Mouse (Mus musculus) heart, embryonic 16.5 days (tissue): ENCODE data around the gene Gm10134. TPM values are rescaled to one million over a fixed set of nuclear protein-coding genes. Genes with fewer than 3 reads are reported as not detected.
A peak's percentile ranks its signal among the peaks of the same experiment; 100 is the strongest.

Experiments
- ATAC-seq: fragments of 200-750 bp; cut with Nextera tagmentation; replicated peaks from 2 replicates; pipeline ENCODE4 v1.8.0; 2017; ENCODE audit warnings: moderate number of reproducible peaks; ENCODE audit not compliant: insufficient read depth, low FRiP score; ENCODE audit errors: extremely low read depth
- H3K27ac ChIP-seq: fragments of 300-500 bp; sonication (generic); 2 replicates; pipeline ENCODE4 v1.5.1; 2014; ENCODE audit warnings: mild to moderate bottlenecking, low read length, control low read depth, moderate library complexity
- H3K27me3 ChIP-seq: fragments of 300-500 bp; sonication (generic); 2 replicates; pipeline ENCODE4 v1.6.1; 2014; ENCODE audit warnings: low read length, mixed read lengths; ENCODE audit not compliant: control insufficient read depth, insufficient read depth
- H3K36me3 ChIP-seq: fragments of 300-500 bp; sonication (generic); 2 replicates; pipeline ENCODE4 v1.6.1; 2014; ENCODE audit not compliant: control insufficient read depth, insufficient read depth
- H3K4me1 ChIP-seq: fragments of 300-500 bp; sonication (generic); 2 replicates; pipeline ENCODE4 v1.6.1; 2014; ENCODE audit warnings: low read length, mixed read lengths; ENCODE audit not compliant: control insufficient read depth, insufficient read depth
- H3K4me2 ChIP-seq: fragments of 300-500 bp; sonication (generic); 2 replicates; pipeline ENCODE4 v1.6.1; 2014; ENCODE audit warnings: low read depth, mild to moderate bottlenecking, control low read depth, low read length
- H3K4me3 ChIP-seq: fragments of 300-500 bp; sonication (generic); 2 replicates; pipeline ENCODE4 v1.5.1; 2014; ENCODE audit warnings: mild to moderate bottlenecking, control low read depth, low read length
- H3K9ac ChIP-seq: fragments of 300-500 bp; sonication (generic); 2 replicates; pipeline ENCODE4 v1.6.1; 2014; ENCODE audit warnings: low read length, control low read depth
- H3K9me3 ChIP-seq: fragments of 300-500 bp; sonication (generic); replicated peaks from 2 replicates; pipeline ENCODE4 v1.6.1; 2016; ENCODE audit warnings: low read length; ENCODE audit not compliant: control insufficient read depth
- WGBS: fragments of 180-500 bp; shearing (Covaris S2); extraction: QIAGEN DNeasy Blood & Tissue Kit; methylation state at CpG from one replicate; pipeline ENCODE4 v1.1.7; 2014; 5-methylcytosine and 5-hydroxymethylcytosine counted together
- polyA plus RNA-seq: library from polyadenylated mRNA; unstranded; fragments of >200 nt; fragmentation: Nextera tagmentation; extraction: Ambion mirVana; gene quantifications from 2 replicates; pipeline ENCODE4 v1.2.1, GENCODE M21; 2015

The Gm10134 gene
- polyA plus RNA-seq, 1 experiment from 2014 or later, result 1.4 TPM

DNA sequence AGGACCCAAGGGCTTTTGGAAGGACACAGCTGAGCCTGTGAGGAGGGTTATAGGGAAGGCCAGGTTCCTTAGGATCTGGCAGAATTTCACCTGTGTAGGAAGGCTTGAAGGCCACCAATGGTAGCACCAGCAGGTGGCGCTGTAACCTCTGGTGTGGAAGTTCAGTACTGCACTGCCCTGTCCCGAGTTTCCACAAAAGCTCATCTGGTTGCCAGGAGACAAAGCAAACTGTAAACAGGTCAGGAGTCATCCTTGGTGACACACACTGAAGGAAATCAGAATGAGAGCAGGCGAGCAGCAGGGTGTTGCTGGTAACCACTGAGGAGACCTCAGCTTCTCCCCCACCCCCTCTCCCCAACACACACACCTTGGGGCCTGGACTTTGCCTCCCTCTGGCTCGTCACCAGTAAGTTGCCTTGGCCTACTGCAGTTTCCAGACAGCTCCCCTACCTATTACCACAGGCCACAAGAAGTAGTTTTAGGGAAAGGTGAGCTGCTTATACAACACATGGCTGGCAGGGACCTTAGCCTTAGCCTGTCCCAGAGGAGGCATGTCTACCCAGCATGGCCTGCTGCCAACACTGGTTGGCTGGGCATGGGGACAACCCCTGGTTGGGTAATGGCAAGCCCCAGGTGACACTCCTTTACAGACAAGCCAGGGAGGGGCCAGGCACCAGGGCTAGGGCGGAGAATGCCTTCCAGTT, 11.5 kb downstream of the Gm10134 start:
- Histone ChIP-seq H3K9ac (no peak overlapping the region), H3K36me3 (no peaks in the 10 kb centered on the region), H3K4me2 (no peak overlapping the region), H3K27me3 (no peaks in the 10 kb centered on the region), H3K9me3 (no peaks in the 10 kb centered on the region), H3K27ac (no peak overlapping the region), H3K4me1 (peaks cover 17% of the 10 kb centered on the region), H3K4me3 (no peak overlapping the region)
- ATAC-seq, result peak; percentile 46; the same call in 1 of the 2 replicates
- 41% methylated on average over 5 of the region's 5 CpGs for WGBS

DNA sequence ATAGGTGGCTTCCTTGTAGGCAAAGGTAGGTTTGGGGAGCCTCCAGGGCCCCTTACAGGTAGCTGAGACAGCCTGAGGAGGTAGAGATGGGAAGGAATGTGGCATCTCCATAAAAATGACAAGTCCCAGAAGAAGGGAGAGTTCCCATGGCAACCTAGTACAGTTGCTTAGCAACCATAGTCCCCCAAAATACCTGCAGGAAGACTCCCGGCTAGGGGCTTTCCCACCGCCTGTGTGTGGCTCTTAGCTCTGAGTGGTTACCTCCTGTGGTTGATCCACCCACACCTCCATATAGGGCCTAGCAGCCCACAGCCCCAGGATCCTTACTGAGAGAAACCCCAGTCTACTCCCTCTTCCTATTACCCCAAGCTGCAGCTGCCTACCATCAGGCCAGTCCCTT, 12.3 kb downstream of the Gm10134 start:
- H3K36me3 ChIP-seq, result no peaks in the 10 kb centered on the region
- H3K9ac ChIP-seq, result no peak overlapping the region
- WGBS, result 62% methylated on average over 2 of the region's 2 CpGs
- H3K4me2 ChIP-seq, result no peak overlapping the region
- ATAC-seq, result no peak
- no peak overlapping the region for H3K4me3 ChIP-seq
- H3K9me3 ChIP-seq, result no peaks in the 10 kb centered on the region
- no peak overlapping the region for H3K27ac ChIP-seq
- H3K27me3 ChIP-seq, result no peaks in the 10 kb centered on the region
- peaks cover 17% of the 10 kb centered on the region for H3K4me1 ChIP-seq

DNA sequence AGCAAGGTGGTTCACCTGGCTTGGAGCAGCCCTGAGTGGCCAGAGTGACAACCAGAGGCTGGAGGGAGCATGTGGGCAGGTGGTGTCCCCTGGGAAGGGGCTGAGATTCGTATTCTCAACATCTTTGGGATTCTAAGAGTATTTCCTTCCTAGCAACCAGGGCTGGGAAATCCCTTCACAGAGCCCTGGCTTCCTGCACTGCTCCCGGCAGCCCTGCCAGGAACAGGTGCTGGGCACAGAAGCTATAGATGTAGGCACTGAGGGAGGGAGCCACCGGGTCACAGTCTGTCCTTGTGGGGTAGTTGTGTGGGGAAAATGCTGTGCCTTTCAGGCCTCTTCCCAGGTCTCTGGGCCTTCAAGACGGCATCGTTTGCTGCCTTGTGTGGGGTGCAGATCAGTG, 14.7 kb downstream of the Gm10134 start:
- H3K27ac ChIP-seq, result no peak overlapping the region
- H3K27me3 ChIP-seq, result no peaks in the 10 kb centered on the region
- no peak overlapping the region for H3K9ac ChIP-seq
- H3K36me3 ChIP-seq, result no peaks in the 10 kb centered on the region
- 76% methylated on average over 5 of the region's 5 CpGs for WGBS
- no peak overlapping the region for H3K4me2 ChIP-seq
- peaks cover 21% of the 10 kb centered on the region for H3K4me1 ChIP-seq
- ATAC-seq, result no peak
- H3K9me3 ChIP-seq, result no peaks in the 10 kb centered on the region
- H3K4me3 ChIP-seq, result no peak overlapping the region

DNA sequence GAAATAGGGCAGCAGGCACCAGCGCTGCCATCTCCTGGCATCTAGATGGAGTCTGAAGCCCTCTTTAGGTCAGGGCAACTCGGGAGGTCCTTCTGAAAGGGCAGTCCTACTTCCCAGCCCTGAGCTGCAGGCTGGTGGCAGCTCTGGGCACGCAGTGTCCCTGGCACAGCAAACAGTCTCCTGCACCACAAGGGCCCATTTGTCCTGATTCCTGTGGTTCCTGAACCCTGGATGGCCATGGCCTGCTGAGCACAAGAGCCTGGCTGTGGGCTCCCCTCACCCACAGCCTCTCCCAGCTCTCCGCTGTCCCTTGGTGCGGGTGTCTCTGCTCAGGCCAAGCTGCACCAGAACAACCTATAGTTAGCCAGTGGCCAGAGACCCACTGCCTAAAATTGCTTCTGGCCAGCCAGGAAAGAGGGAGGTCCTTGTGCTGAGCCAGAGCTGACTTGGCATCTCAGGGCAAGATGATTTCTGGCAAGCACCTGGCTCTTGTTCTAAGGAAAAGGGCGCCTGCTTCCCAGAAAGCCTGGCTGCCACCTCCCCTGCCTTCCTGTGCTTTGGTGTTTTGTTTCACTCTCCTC, 15.8 kb downstream of the Gm10134 start:
- H3K9me3 ChIP-seq, result no peaks in the 10 kb centered on the region
- no peak overlapping the region for H3K27ac ChIP-seq
- 82% methylated on average over 6 of the region's 6 CpGs for WGBS
- ATAC-seq, result no peak
- H3K4me3 ChIP-seq, result no peak overlapping the region
- H3K4me1 ChIP-seq, result peaks cover 32% of the 10 kb centered on the region
- H3K9ac ChIP-seq, result no peak overlapping the region
- no peaks in the 10 kb centered on the region for H3K36me3 ChIP-seq
- H3K4me2 ChIP-seq, result no peak overlapping the region
- no peaks in the 10 kb centered on the region for H3K27me3 ChIP-seq

DNA sequence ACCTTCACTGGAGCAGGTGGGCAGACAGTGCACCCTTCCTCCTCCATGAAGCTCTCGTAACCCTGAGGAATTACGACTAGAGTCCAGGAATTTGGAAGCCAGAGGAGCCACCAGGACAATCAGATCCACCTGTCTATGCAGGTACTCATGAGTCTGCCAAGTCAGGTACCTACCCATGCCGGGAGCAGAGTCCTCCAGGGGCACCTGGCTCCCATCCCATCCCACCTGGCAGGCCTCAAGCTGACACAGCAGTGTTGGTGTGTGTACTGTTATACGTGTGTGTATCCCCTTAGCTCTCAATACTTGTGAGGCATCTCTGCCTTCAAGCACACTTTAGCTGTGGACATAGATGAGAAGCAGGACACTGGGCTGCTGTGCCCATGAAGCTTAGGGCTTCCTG, 16.3 kb downstream of the Gm10134 start:
- H3K4me3 ChIP-seq, result no peak overlapping the region
- 84% methylated on average over 4 of the region's 4 CpGs for WGBS
- H3K9ac ChIP-seq, result no peak overlapping the region
- no peak overlapping the region for H3K27ac ChIP-seq
- H3K4me1 ChIP-seq, result peaks cover 32% of the 10 kb centered on the region
- ATAC-seq, result no peak
- H3K9me3 ChIP-seq, result no peaks in the 10 kb centered on the region
- no peak overlapping the region for H3K4me2 ChIP-seq
- H3K27me3 ChIP-seq, result no peaks in the 10 kb centered on the region
- H3K36me3 ChIP-seq, result no peaks in the 10 kb centered on the region

DNA sequence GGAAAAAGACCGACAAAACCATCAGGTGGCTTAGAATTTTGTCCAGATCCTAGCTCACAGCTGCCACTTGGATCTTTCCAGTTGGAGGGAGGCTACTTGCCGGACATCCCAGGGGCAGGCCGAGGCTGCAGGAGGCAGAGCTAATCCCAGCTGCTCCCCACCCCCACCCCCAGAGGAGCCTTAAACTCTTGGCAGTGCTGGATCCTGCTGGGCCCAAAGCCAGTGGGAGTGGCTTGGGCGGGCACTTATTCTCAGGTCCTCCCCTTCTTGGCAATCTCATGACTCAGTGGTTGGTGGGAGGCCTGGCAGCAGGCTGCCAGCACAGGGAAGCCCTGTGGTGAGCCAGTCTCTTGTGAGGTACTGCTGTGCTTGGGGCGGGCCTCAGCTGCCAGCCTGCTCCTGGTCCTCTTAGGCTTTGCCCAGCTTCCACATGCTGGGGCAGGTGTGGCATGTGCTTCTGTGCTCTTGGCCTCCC, 17.8 kb downstream of the Gm10134 start:
- Histone ChIP-seq H3K36me3 (no peaks in the 10 kb centered on the region), H3K4me3 (no peak overlapping the region), H3K9me3 (no peaks in the 10 kb centered on the region), H3K4me2 (no peak overlapping the region), H3K27ac (peak overlapping the region; percentile 30; the same call in 1 of the 2 replicates), H3K27me3 (no peaks in the 10 kb centered on the region), H3K9ac (no peak overlapping the region), H3K4me1 (peaks cover 27% of the 10 kb centered on the region)
- ATAC-seq, result peak; percentile 90
- 11% methylated on average over 5 of the region's 5 CpGs for WGBS

DNA sequence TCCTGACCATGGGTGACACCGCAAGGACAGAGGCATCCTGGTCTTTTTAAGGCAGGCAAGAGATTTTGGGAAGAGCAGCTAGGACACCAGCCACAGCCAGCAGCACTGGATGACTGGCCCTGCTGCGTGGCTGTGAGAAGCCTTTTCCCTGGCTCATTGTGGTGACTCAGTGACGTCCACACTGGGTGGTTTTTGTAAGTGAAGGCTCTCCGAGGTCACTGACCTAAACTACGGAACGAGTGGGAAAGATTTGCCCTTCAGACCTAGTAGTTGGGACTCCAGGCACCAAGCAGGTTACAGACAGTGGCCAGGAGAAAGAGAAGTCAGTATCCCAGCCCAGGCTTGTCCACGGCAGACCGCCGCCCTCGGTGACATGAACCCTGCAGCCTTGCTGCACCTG, 18.5 kb downstream of the Gm10134 start:
- no peak for ATAC-seq
- H3K4me3 ChIP-seq, result no peak overlapping the region
- H3K9me3 ChIP-seq, result no peaks in the 10 kb centered on the region
- no peak overlapping the region for H3K27ac ChIP-seq
- no peak overlapping the region for H3K4me2 ChIP-seq
- H3K36me3 ChIP-seq, result no peaks in the 10 kb centered on the region
- H3K27me3 ChIP-seq, result no peaks in the 10 kb centered on the region
- H3K9ac ChIP-seq, result no peak overlapping the region
- 80% methylated on average over 10 of the region's 10 CpGs for WGBS
- H3K4me1 ChIP-seq, result peaks cover 29% of the 10 kb centered on the region

DNA sequence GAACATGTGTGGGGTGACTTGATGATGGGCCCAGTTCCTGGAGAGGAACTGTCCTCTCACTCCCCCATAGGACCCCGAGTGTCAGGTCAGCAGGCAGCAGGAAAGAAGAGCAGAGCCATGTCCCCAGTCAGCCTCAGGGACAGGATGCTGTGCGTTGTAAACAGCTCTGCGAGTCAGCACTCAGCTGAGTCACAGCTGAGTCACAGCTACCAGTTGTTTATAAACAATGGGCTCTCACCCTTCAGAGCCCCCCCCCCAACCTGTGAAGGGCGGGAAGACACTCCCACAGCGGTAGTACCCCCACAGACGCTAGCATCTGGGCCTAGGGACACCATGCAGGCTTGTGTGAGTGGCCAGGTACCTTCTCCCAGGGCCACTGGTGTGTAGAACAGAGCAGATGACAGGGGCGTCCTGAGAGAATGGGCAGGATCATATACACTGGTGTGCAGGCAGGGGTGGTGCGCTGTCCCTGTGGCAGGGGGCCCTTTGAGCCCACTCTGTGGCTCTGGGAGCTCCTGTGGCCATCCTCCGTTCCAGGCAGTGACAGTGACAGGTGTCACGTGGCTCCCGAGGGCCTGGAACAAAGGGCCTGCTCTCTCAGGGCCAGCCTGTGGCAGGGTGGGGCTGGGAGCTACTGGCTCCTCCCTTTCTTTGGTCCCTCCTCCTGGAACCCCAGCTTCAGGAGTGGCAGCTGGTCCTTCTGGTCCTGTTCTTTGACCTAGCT, 19.5 kb downstream of the Gm10134 start:
- H3K36me3 ChIP-seq, result no peaks in the 10 kb centered on the region
- no peak overlapping the region for H3K4me2 ChIP-seq
- peak; percentile 45 for ATAC-seq
- no peaks in the 10 kb centered on the region for H3K9me3 ChIP-seq
- WGBS, result 22% methylated on average over 11 of the region's 11 CpGs
- no peak overlapping the region for H3K4me3 ChIP-seq
- H3K27me3 ChIP-seq, result no peaks in the 10 kb centered on the region
- peak overlapping the region; percentile 57; the same call in 1 of the 2 replicates for H3K9ac ChIP-seq
- peaks cover 36% of the 10 kb centered on the region for H3K4me1 ChIP-seq
- H3K27ac ChIP-seq, result peak overlapping the region; percentile 77
